Mouse (Mus musculus) liver, embryonic 16.5 days (tissue): ENCODE results near the gene C2. TPM values are rescaled to one million over a fixed set of nuclear protein-coding genes. Genes with fewer than 3 reads are reported as not detected.
"Not testable (repeated sequence)": the region's sequence is repeated elsewhere in the genome, so short reads cannot be mapped to it uniquely, and the experiment has no call there.

ENCODE experiments used
- ATAC-seq: fragments of 200-750 bp; cut with Nextera tagmentation; 2 replicates; pipeline ENCODE4 v1.8.0; 2017; ENCODE audit warnings: low read depth, mild to moderate bottlenecking, moderate number of reproducible peaks, moderate library complexity
- H3K27ac ChIP-seq: fragments of 300-500 bp; sonication (generic); 2 replicates; pipeline ENCODE4 v1.5.1; 2014; ENCODE audit warnings: mild to moderate bottlenecking, low read length
- H3K27me3 ChIP-seq: fragments of 300-500 bp; sonication (generic); 2 replicates; pipeline ENCODE4 v1.6.1; 2014; ENCODE audit warnings: low read depth, low read length, mixed read lengths; ENCODE audit not compliant: control insufficient read depth, insufficient read depth
- H3K36me3 ChIP-seq: fragments of 300-500 bp; sonication (generic); 2 replicates; pipeline ENCODE4 v1.6.1; 2014; ENCODE audit warnings: mild to moderate bottlenecking; ENCODE audit not compliant: control insufficient read depth, insufficient read depth
- H3K4me1 ChIP-seq: fragments of 300-500 bp; sonication (generic); 2 replicates; pipeline ENCODE4 v1.6.1; 2014; ENCODE audit warnings: low read depth, low read length, mixed read lengths; ENCODE audit not compliant: control insufficient read depth
- H3K4me2 ChIP-seq: fragments of 300-500 bp; sonication (generic); 2 replicates; pipeline ENCODE4 v1.6.1; 2014; ENCODE audit warnings: low read depth, low read length, mixed read lengths
- H3K4me3 ChIP-seq: fragments of 300-500 bp; sonication (generic); 2 replicates; pipeline ENCODE4 v1.5.1; 2014; ENCODE audit warnings: low read depth, mild to moderate bottlenecking, low read length
- H3K9ac ChIP-seq: fragments of 300-500 bp; sonication (generic); 2 replicates; pipeline ENCODE4 v1.6.1; 2014; ENCODE audit warnings: low read depth, low read length
- H3K9me3 ChIP-seq: fragments of 300-500 bp; sonication (generic); replicated peaks from 2 replicates; pipeline ENCODE4 v1.6.1; 2016; ENCODE audit warnings: low read length; ENCODE audit not compliant: control insufficient read depth
- WGBS: fragments of 180-500 bp; shearing (Covaris S2); extraction: QIAGEN DNeasy Blood & Tissue Kit; methylation state at CpG from one replicate; pipeline ENCODE4 v1.1.7; 2014; ENCODE audit not compliant: insufficient replicate concordance; 5-methylcytosine and 5-hydroxymethylcytosine counted together
- microRNA-seq: library from miRNA; unstranded; fragments of <30 nt; microRNA quantifications from one replicate; pipeline ENCODE4, GENCODE M21; 2016
- polyA plus RNA-seq: library from polyadenylated mRNA; unstranded; fragments of >200 nt; fragmentation: Nextera tagmentation; extraction: Ambion mirVana; gene quantifications from 2 replicates; pipeline ENCODE4 v1.2.1, GENCODE M21; 2015

The C2 gene
- polyA plus RNA-seq, 1 experiment from 2014 or later: 33.9 TPM

GRCm38 (mm10) chr17:34836856-34837221 lies 61.2 kb downstream of the C2 start, which contains the start of the genes Stk19 and Dxo:
Gene Stk19 (minus strand): TSS chr17:34836945.
Gene Dxo (plus strand): TSS chr17:34837019.
- Histone ChIP-seq H3K4me1 (peaks cover 39% of the 10 kb centered on the region), H3K27me3 (no peaks in the 10 kb centered on the region), H3K9me3 (no peaks in the 10 kb centered on the region), H3K27ac (peak within 1 kb of the TSS; percentile 87), H3K36me3 (peaks cover 26% of the 10 kb centered on the region), H3K4me3 (peak within 1 kb of the TSS; percentile 94), H3K9ac (peak within 1 kb of the TSS; percentile 85), H3K4me2 (peak within 1 kb of the TSS; percentile 98)
- under 1% methylated on average over 40 of the region's 40 CpGs for WGBS
- peak; percentile 95 for ATAC-seq

- peak overlapping the region; percentile 94 for H3K4me3 ChIP-seq
- WGBS: 5% methylated on average over 47 of the region's 48 CpGs
- peaks cover 34% of the 10 kb centered on the region for H3K4me1 ChIP-seq
- H3K9me3 ChIP-seq: no peaks in the 10 kb centered on the region
- H3K27me3 ChIP-seq: no peaks in the 10 kb centered on the region
- ATAC-seq: peak; percentile 79
- H3K4me2 ChIP-seq: peak overlapping the region; percentile 98
- peak overlapping the region; percentile 70 for H3K9ac ChIP-seq
- peak overlapping the region; percentile 81 for H3K27ac ChIP-seq
- peaks cover 22% of the 10 kb centered on the region for H3K36me3 ChIP-seq
Observed at GRCm38 (mm10) chr17:34836155-34836855, 61.8 kb downstream of the C2 start.

GRCm38 (mm10) chr17:34830776-34831175 lies 67.3 kb downstream of the C2 start:
- H3K27me3 ChIP-seq, H3K4me3 ChIP-seq, H3K4me2 ChIP-seq, H3K27ac ChIP-seq, ATAC-seq, H3K4me1 ChIP-seq, H3K9ac ChIP-seq, H3K9me3 ChIP-seq: not testable (repeated sequence)
- peaks cover 12% of the 10 kb centered on the region for H3K36me3 ChIP-seq
- whole genome bisulfite sequencing: 67% methylated on average over 1 of the region's 1 CpGs

- no peaks in the 10 kb centered on the region for H3K36me3 ChIP-seq
- H3K4me1 ChIP-seq: no peaks in the 10 kb centered on the region; the same call in 1 of the 2 replicates
- no peak overlapping the region for H3K4me3 ChIP-seq
- no peak overlapping the region for H3K9ac ChIP-seq
- no peak for ATAC-seq
- H3K27ac ChIP-seq: no peak overlapping the region
- no peaks in the 10 kb centered on the region for H3K9me3 ChIP-seq
- WGBS: 59% methylated on average over 7 of the region's 7 CpGs
- H3K4me2 ChIP-seq: no peak overlapping the region
- no peaks in the 10 kb centered on the region for H3K27me3 ChIP-seq
Observed at GRCm38 (mm10) chr17:34814818-34815370, 83.2 kb downstream of the C2 start.

GRCm38 (mm10) chr17:34813747-34814146 lies 84.3 kb downstream of the C2 start:
- not testable (repeated sequence) for H3K27me3 ChIP-seq, H3K27ac ChIP-seq, H3K4me2 ChIP-seq, H3K9ac ChIP-seq, H3K36me3 ChIP-seq, H3K4me1 ChIP-seq, H3K4me3 ChIP-seq, H3K9me3 ChIP-seq, ATAC-seq
- WGBS: 53% methylated on average over 12 of the region's 12 CpGs

Small RNA genes within 50 kb of the gene (microRNA-seq; reads per million reads assigned to microRNA genes)
- gene Mir6970 (not detected), gene Mir6971 (3.0 reads per million, percentile 8 among the genes with 10 or more reads in this experiment), gene Mir6972 (2.0 reads per million)

Other genes starting within 250 kb of the C2 start
- 0.20 and 0.27 TPM in 2 replicates for gene Tnxb, start 227.7 kb downstream of the C2 start, polyA plus RNA-seq
- gene C4b, start 154.4 kb downstream of the C2 start, polyA plus RNA-seq: 19.6 and 26.6 TPM in 2 replicates
- 0.70 and 4.9 TPM in 2 replicates for gene Cyp21a1, start 93.7 kb downstream of the C2 start, polyA plus RNA-seq
- 10.7 and 11.7 TPM in 2 replicates for gene Stk19, start 61.3 kb downstream of the C2 start, polyA plus RNA-seq
- gene Dxo, start 61.2 kb downstream of the C2 start, polyA plus RNA-seq: 25.6 and 27.6 TPM in 2 replicates
- gene Skiv2l, start 48.1 kb downstream of the C2 start, polyA plus RNA-seq: 24.8 and 27.3 TPM in 2 replicates
- 41.4 and 42.3 TPM in 2 replicates for gene Nelfe, start 47.9 kb downstream of the C2 start, polyA plus RNA-seq
- 384 and 472 TPM in 2 replicates for gene Cfb, start 35.7 kb downstream of the C2 start, polyA plus RNA-seq
- gene Zbtb12, start 18.8 kb downstream of the C2 start, polyA plus RNA-seq: 0.26 and 0.37 TPM in 2 replicates
- gene Gm20547, start 16.2 kb downstream of the C2 start, polyA plus RNA-seq: not detected in 2 replicates
- gene Ehmt2, start 204 bp upstream of the C2 start, polyA plus RNA-seq: 12.4 and 15.2 TPM in 2 replicates
- gene Slc44a4, start 16.2 kb upstream of the C2 start, polyA plus RNA-seq: 2.6 and 3.6 TPM in 2 replicates
- 17.8 and 20.6 TPM in 2 replicates for gene Neu1, start 33.0 kb upstream of the C2 start, polyA plus RNA-seq
- 0.05 TPM in 1 of 2 replicates, not detected in the other for gene Hspa1b, start 61.0 kb upstream of the C2 start, polyA plus RNA-seq
- not detected in 2 replicates for gene Gm20481, start 71.6 kb upstream of the C2 start, polyA plus RNA-seq
- gene Hspa1a, start 73.9 kb upstream of the C2 start, polyA plus RNA-seq: 0.87 and 1.5 TPM in 2 replicates
- 0.21 and 0.27 TPM in 2 replicates for gene Hspa1l, start 74.4 kb upstream of the C2 start, polyA plus RNA-seq
- gene Lsm2, start 83.6 kb upstream of the C2 start, polyA plus RNA-seq: 97.6 and 103 TPM in 2 replicates
- gene Vars, start 102.7 kb upstream of the C2 start, polyA plus RNA-seq: 82.2 and 90.1 TPM in 2 replicates
- 0.09 and 0.13 TPM in 2 replicates for gene Vwa7, start 118.3 kb upstream of the C2 start, polyA plus RNA-seq
- 2.2 and 2.6 TPM in 2 replicates for gene Sapcd1, start 129.8 kb upstream of the C2 start, polyA plus RNA-seq
- 4.2 and 4.6 TPM in 2 replicates for gene Msh5, start 148.5 kb upstream of the C2 start, polyA plus RNA-seq
- gene Clic1, start 151.7 kb upstream of the C2 start, polyA plus RNA-seq: 112 and 121 TPM in 2 replicates
- gene Ddah2, start 160.8 kb upstream of the C2 start, polyA plus RNA-seq: 16.3 and 18.1 TPM in 2 replicates
- 0.24 and 0.37 TPM in 2 replicates for gene Ly6g6c, start 167.1 kb upstream of the C2 start, polyA plus RNA-seq
- 3.4 and 4.5 TPM in 2 replicates for gene Mpig6b, start 167.9 kb upstream of the C2 start, polyA plus RNA-seq
- gene Ly6g6e, start 178.6 kb upstream of the C2 start, polyA plus RNA-seq: 0.17 TPM in 1 of 2 replicates, not detected in the other
- 0.55 and 0.77 TPM in 2 replicates for gene Ly6g6d, start 179.8 kb upstream of the C2 start, polyA plus RNA-seq
- 4.0 and 5.7 TPM in 2 replicates for gene Ly6g6f, start 187.3 kb upstream of the C2 start, polyA plus RNA-seq
- 47.4 and 52.1 TPM in 2 replicates for gene Abhd16a, start 191.0 kb upstream of the C2 start, polyA plus RNA-seq
- not detected in 2 replicates for gene Ly6g5c, start 210.0 kb upstream of the C2 start, polyA plus RNA-seq
- 0.33 and 0.35 TPM in 2 replicates for gene Ly6g5b, start 217.2 kb upstream of the C2 start, polyA plus RNA-seq
- gene Gpank1, start 223.2 kb upstream of the C2 start, polyA plus RNA-seq: 12.4 and 12.9 TPM in 2 replicates
- 115 and 123 TPM in 2 replicates for gene Csnk2b, start 223.8 kb upstream of the C2 start, polyA plus RNA-seq
- gene D17H6S53E, start 228.1 kb upstream of the C2 start, polyA plus RNA-seq: 2.7 TPM in 2 replicates
- 959 and 972 TPM in 2 replicates for gene Apom, start 233.8 kb upstream of the C2 start, polyA plus RNA-seq
- gene Bag6, start 236.9 kb upstream of the C2 start, polyA plus RNA-seq: 19.7 and 21.4 TPM in 2 replicates